Mouse (Mus musculus) kidney, adult 2 months (tissue): ENCODE measurements around the gene Golim4.

ENCODE experiments used
- CTCF ChIP-seq: fragments of 200-500 bp; conservative IDR thresholded peaks from 2 replicates; pipeline ENCODE4 v1.5.1; 2011; ENCODE audit warnings: low read depth, mild to moderate bottlenecking, control low read depth, low read length, moderate library complexity, mixed read lengths; ENCODE audit not compliant: insufficient read depth, insufficient read length
- POLR2A ChIP-seq: fragments of 200-500 bp; IDR thresholded peaks from one replicate; pipeline ENCODE4 v1.6.1; 2011; ENCODE audit warnings: low read depth, low read length, control low read depth

DNA sequence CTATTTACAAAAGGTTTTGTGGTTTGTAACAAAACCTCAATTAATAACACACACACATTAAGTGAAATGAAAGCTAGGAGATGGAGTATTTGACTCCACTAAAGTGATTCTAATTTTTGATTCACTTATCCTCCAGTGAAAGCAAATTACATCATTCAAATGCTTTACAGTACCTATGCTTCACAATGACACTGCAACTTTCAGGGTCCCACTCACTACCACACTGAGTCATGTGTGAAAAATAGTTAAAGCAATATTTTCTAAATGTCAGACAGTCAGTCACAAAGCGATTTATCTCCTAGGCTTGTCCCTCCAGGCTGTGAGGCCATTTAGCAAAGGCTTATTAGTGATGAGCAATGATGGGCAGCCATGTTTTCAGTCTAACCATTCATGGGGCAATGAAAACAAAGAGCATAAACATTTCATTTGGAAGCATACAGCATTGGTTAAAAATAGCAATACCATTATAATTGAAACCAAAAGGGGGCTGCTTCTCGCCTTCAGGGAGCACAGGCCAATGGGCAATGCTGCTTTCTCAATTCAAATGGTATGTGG, 8.1 kb downstream of the Golim4 start:
- no peak for TF ChIP-seq CTCF
- no peak for TF ChIP-seq POLR2A
